Mouse (Mus musculus) neural tube, embryonic 14.5 days (tissue): Measurements from ENCODE around the gene Runx3. TPM values are rescaled to one million over a fixed set of nuclear protein-coding genes. Genes with fewer than 3 reads are reported as not detected.

Source experiments
- ATAC-seq: fragments of 200-750 bp; cut with Nextera tagmentation; 2 replicates; pipeline ENCODE4 v1.8.0; 2017; ENCODE audit warnings: low read depth, mild to moderate bottlenecking, moderate TSS enrichment, moderate library complexity
- H3K27ac ChIP-seq: fragments of 300-500 bp; sonication (generic); 2 replicates; pipeline ENCODE4 v1.5.1; 2014; ENCODE audit warnings: low read depth, mild to moderate bottlenecking, control low read depth, low read length, moderate library complexity, mixed read lengths
- H3K27me3 ChIP-seq: fragments of 300-500 bp; sonication (generic); 2 replicates; pipeline ENCODE4 v1.6.1; 2014; ENCODE audit warnings: low read length; ENCODE audit not compliant: control insufficient read depth, insufficient read depth
- H3K36me3 ChIP-seq: fragments of 300-500 bp; sonication (generic); 2 replicates; pipeline ENCODE4 v1.6.1; 2014; ENCODE audit warnings: low read length, mixed read lengths; ENCODE audit not compliant: control insufficient read depth, insufficient read depth
- H3K4me1 ChIP-seq: fragments of 300-500 bp; sonication (generic); 2 replicates; pipeline ENCODE4 v1.6.1; 2014; ENCODE audit warnings: low read length; ENCODE audit not compliant: control insufficient read depth, insufficient read depth
- H3K4me2 ChIP-seq: fragments of 300-500 bp; sonication (generic); 2 replicates; pipeline ENCODE4 v1.6.1; 2014; ENCODE audit warnings: mild to moderate bottlenecking, low read depth, low read length, control low read depth
- H3K4me3 ChIP-seq: fragments of 300-500 bp; sonication (generic); 2 replicates; pipeline ENCODE4 v1.5.1; 2014; ENCODE audit warnings: low read depth, low read length, control low read depth, mixed read lengths
- H3K9ac ChIP-seq: fragments of 300-500 bp; sonication (generic); replicated peaks from 2 replicates; pipeline ENCODE4 v1.6.1; 2014; ENCODE audit warnings: low read depth, mild to moderate bottlenecking, control low read depth, low read length, mixed read lengths
- H3K9me3 ChIP-seq: fragments of 300-500 bp; sonication (generic); 2 replicates; pipeline ENCODE4 v1.6.1; 2016; ENCODE audit warnings: low read length; ENCODE audit not compliant: control insufficient read depth
- WGBS: fragments of 180-500 bp; shearing (Covaris S2); extraction: QIAGEN DNeasy Blood & Tissue Kit; methylation state at CpG from one replicate; pipeline ENCODE4 v1.1.7; 2014; 5-methylcytosine and 5-hydroxymethylcytosine counted together
- polyA plus RNA-seq: library from polyadenylated mRNA; unstranded; fragments of >200 nt; fragmentation: Nextera tagmentation; extraction: Ambion mirVana; gene quantifications from 2 replicates; pipeline ENCODE4 v1.2.1, GENCODE M21; 2014

The Runx3 gene
- polyA plus RNA-seq, 1 experiment from 2014 or later, result not detected

GRCm38 (mm10) chr4:135123721-135124120 lies 3.3 kb downstream of the Runx3 start:
- Histone ChIP-seq H3K9ac (no peak overlapping the region), H3K36me3 (no peaks in the 10 kb centered on the region), H3K27me3 (no peaks in the 10 kb centered on the region), H3K4me2 (no peak overlapping the region), H3K4me3 (no peak overlapping the region), H3K27ac (no peak overlapping the region), H3K4me1 (no peaks in the 10 kb centered on the region), H3K9me3 (no peaks in the 10 kb centered on the region)
- 80% methylated on average over 5 of the region's 5 CpGs for WGBS
- ATAC-seq, result no peak

- WGBS, result 89% methylated on average over 6 of the region's 6 CpGs
- H3K36me3 ChIP-seq, result no peaks in the 10 kb centered on the region
- no peak for ATAC-seq
- no peak overlapping the region for H3K4me3 ChIP-seq
- no peaks in the 10 kb centered on the region for H3K9me3 ChIP-seq
- H3K27me3 ChIP-seq, result no peaks in the 10 kb centered on the region
- no peak overlapping the region for H3K27ac ChIP-seq
- no peaks in the 10 kb centered on the region for H3K4me1 ChIP-seq
- no peak overlapping the region for H3K9ac ChIP-seq
- no peak overlapping the region for H3K4me2 ChIP-seq
Observed at GRCm38 (mm10) chr4:135124732-135125131, 4.3 kb downstream of the Runx3 start.

DNA sequence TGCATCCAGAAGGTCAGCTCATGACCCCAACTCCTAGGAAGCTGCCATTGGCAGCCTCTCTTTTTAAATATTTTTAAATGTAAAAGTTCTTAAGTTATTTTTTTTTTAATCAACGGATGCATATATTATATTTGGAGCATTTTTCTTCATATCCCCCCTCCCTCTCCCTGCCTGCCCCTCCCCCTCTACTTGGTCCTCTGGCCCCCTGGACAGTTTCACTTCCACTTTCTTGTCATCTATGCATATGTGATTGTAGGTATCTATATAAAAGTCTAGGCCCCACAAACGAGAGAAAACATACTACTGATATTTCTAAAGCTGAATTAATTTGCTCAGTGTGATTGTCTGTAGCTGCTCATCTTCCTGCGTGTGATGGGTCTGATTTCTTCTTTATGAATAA lies 4.7 kb downstream of the Runx3 start:
- no peak for ATAC-seq
- Histone ChIP-seq H3K9ac (no peak overlapping the region), H3K36me3 (no peaks in the 10 kb centered on the region), H3K4me1 (no peaks in the 10 kb centered on the region), H3K27ac (no peak overlapping the region), H3K4me2 (no peak overlapping the region), H3K4me3 (no peak overlapping the region), H3K27me3 (no peaks in the 10 kb centered on the region), H3K9me3 (no peaks in the 10 kb centered on the region)
- WGBS, result 87% methylated on average over 3 of the region's 3 CpGs

- 69% methylated on average over 5 of the region's 5 CpGs for WGBS
- H3K9me3 ChIP-seq, result no peaks in the 10 kb centered on the region
Observed at GRCm38 (mm10) chr4:135126385-135126784, 5.9 kb downstream of the Runx3 start.

DNA sequence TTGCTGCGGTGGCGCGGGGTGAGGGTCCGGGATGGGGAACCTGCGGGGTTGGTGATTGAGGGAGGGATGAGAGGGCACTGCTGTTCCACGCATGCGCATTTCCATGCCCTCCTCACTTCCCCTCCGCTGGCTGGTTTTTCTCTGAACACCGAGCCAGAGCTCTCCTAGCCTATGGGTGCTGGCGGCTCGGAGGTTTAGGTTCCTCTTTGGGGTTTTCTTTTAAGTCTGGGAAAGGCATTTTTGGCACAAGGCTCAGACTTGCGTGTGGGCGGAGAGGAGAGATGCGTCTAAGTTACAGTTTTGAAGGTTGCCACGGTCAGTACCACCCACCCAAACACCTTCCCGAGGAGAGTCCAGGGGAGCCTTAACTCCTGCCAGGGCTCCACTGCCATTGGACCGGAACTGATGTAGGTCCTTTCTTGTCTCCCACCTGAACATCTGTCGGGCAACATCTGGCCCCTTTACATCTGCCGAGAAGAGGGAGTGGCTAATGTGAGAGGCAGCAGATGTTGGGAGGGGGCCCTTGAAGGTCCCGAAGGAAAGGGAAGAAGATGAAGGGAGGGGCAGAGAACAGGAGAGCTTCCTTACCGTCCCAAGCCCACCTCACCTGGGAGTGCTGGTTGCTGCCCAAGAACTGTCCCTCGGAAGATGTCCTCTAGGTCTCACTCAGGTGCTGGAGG lies 8.5 kb downstream of the Runx3 start:
- Histone ChIP-seq H3K4me2 (peak overlapping the region; percentile 31), H3K27ac (no peak overlapping the region), H3K9ac (peak overlapping the region; percentile 16; the same call in 1 of the 2 replicates), H3K4me1 (no peaks in the 10 kb centered on the region), H3K4me3 (no peak overlapping the region; the same call in 1 of the 2 replicates), H3K27me3 (no peaks in the 10 kb centered on the region), H3K9me3 (no peaks in the 10 kb centered on the region), H3K36me3 (no peaks in the 10 kb centered on the region)
- 25% methylated on average over 22 of the region's 22 CpGs for WGBS
- no peak for ATAC-seq

More at GRCm38 (mm10) chr4:135126385-135126784, 5.9 kb downstream of the Runx3 start:
- no peak overlapping the region for H3K4me3 ChIP-seq
- no peak overlapping the region for H3K27ac ChIP-seq
- no peaks in the 10 kb centered on the region for H3K36me3 ChIP-seq
- H3K9ac ChIP-seq, result no peak overlapping the region
- no peak for ATAC-seq
- H3K4me1 ChIP-seq, result no peaks in the 10 kb centered on the region
- no peak overlapping the region for H3K4me2 ChIP-seq
- H3K27me3 ChIP-seq, result no peaks in the 10 kb centered on the region

DNA sequence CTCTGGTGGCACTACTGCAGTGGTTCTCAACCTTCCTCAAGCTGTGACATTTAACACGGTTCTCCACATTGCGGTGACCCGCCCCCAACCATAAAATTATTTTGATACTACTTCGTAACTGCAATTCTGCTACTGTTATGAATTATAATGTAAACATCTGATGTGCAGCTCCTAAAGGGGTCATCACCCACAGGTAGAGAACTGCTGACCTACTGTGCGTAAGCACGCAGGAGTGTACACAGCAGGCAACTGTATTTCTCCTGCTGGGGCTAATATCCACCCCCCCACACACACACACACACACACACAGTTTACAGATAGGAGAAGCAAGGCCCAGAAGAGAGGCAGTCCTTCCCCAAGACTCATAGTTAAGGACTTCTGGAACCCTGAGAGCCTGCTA lies 9.7 kb downstream of the Runx3 start:
- Histone ChIP-seq H3K27me3 (no peaks in the 10 kb centered on the region), H3K9me3 (no peaks in the 10 kb centered on the region), H3K4me2 (no peak overlapping the region), H3K4me1 (no peaks in the 10 kb centered on the region), H3K27ac (no peak overlapping the region), H3K4me3 (no peak overlapping the region), H3K9ac (no peak overlapping the region), H3K36me3 (no peaks in the 10 kb centered on the region)
- 91% methylated on average over 6 of the region's 6 CpGs for WGBS
- ATAC-seq, result no peak

- no peak overlapping the region for H3K9ac ChIP-seq
- H3K27ac ChIP-seq, result no peak overlapping the region
- H3K36me3 ChIP-seq, result no peaks in the 10 kb centered on the region
- no peaks in the 10 kb centered on the region for H3K9me3 ChIP-seq
- H3K4me1 ChIP-seq, result no peaks in the 10 kb centered on the region
- WGBS, result 79% methylated on average over 6 of the region's 6 CpGs
- no peak overlapping the region for H3K4me2 ChIP-seq
- H3K4me3 ChIP-seq, result no peak overlapping the region
- ATAC-seq, result no peak
- H3K27me3 ChIP-seq, result no peaks in the 10 kb centered on the region
Observed at GRCm38 (mm10) chr4:135131145-135131544, 10.7 kb downstream of the Runx3 start.

- 91% methylated on average over 12 of the region's 12 CpGs for WGBS
- ATAC-seq, result no peak
- H3K9ac ChIP-seq, result no peak overlapping the region
- no peak overlapping the region for H3K4me2 ChIP-seq
- no peaks in the 10 kb centered on the region for H3K9me3 ChIP-seq
- H3K27ac ChIP-seq, result no peak overlapping the region
- no peaks in the 10 kb centered on the region for H3K4me1 ChIP-seq
- no peak overlapping the region for H3K4me3 ChIP-seq
- no peaks in the 10 kb centered on the region for H3K36me3 ChIP-seq
- no peaks in the 10 kb centered on the region for H3K27me3 ChIP-seq
Observed at GRCm38 (mm10) chr4:135132797-135133196, 12.3 kb downstream of the Runx3 start.

DNA sequence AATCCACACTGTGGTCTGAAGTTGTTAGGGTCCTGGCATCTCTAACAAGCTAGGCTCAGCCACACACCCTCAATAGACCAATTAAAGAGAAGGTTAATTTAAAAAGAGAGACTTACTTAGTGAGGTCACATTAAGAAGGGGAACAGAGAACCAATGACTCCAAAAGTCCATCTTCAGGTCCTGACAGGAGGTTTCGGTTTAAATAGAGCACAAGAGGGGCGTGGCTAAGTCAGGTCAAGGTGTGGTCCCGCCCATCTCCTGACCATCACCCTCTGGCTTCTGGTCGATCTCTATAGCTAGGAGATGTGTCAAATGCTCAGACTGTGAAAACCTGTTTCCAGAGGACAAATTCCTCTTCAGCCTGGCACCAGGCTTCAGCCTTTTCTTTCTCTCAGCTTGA lies 13.3 kb downstream of the Runx3 start:
- no peak overlapping the region for H3K9ac ChIP-seq
- H3K4me2 ChIP-seq, result no peak overlapping the region
- no peak overlapping the region for H3K27ac ChIP-seq
- H3K9me3 ChIP-seq, result no peaks in the 10 kb centered on the region
- ATAC-seq, result no peak
- no peaks in the 10 kb centered on the region for H3K4me1 ChIP-seq
- 70% methylated on average over 4 of the region's 4 CpGs for WGBS
- no peaks in the 10 kb centered on the region for H3K36me3 ChIP-seq
- H3K27me3 ChIP-seq, result peaks cover 4% of the 10 kb centered on the region; the same call in 1 of the 2 replicates
- no peak overlapping the region for H3K4me3 ChIP-seq
